Mouse (Mus musculus): ENCODE data around the gene Tas1r2. TPM values are rescaled to one million over a fixed set of nuclear protein-coding genes. Genes with fewer than 3 reads are reported as not detected.

Gene Tas1r2
- not detected for total RNA-seq (2021)
- long read RNA-seq, experiment 1, result 0 reads
- long read RNA-seq, experiment 2, result 0 reads

DNA sequence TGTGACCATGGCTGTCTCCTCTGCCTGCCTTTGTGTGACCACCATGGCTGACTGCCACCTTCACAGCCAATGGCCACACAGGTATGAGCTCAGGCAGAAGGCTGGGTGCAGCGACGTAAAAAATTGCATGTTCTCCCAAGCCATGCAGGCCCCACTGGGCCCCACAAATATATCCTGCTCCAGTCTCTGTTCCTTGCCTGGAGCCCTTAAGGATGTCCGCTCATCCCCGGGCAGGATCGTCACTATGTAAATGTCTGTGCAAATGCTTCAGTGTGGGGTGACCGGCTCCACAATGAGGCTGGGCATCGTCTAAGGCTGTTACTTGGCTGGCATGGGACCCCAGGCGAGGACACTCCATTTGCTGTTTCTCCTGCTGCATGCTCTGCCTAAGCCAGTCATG lies at the start of gene Tas1r2:
Gene Tas1r2 (plus strand): TSS at position 301 of the 400 bp plus-strand sequence.
- no peak for DNase-seq (ENCODE audit: low spot score in 2 of 2)

DNA sequence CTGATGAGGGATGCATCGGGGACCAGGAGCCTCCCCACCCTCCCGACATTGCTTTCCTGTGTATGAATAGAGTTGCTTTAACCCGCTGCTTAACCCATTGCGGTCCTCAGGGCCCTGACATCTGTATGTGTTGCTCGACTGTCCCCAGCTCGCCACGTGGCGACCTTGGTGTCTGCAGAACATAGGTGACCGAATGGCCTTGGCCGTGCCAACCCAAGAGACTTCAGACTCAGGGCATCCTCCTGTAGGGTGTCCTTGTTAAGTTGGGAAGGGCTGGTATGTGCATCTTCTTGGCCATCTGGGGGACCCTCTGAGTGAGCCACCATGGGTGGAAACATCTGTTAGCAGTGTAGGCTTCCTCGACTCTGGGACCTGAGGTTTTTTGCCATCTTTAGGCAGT lies 48.1 kb upstream of the Tas1r2 start:
- DNase-seq (ENCODE audit: low spot score in 2 of 2), result no peak

DNA sequence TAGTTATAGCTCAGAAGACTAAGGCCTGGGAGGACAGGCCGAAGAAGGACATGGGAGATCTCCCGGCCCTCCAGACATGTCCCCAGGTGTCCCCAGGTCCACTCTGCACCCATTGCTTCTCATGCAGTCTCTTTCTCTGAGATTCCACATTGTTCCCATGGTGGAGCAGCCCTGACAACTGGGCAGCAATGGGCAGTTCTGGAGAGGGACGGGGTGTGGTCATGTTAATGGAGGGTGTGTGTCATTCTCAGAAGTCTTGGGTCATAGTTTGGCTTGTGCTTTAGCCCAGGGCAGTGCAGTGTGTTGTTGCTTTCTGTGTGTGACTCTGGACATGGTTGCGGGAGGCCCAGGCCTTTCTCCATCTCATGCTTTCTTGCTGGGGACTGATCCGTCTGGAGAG lies 46.6 kb upstream of the Tas1r2 start:
- no peak for DNase-seq (ENCODE audit: low spot score in 2 of 2)

DNA sequence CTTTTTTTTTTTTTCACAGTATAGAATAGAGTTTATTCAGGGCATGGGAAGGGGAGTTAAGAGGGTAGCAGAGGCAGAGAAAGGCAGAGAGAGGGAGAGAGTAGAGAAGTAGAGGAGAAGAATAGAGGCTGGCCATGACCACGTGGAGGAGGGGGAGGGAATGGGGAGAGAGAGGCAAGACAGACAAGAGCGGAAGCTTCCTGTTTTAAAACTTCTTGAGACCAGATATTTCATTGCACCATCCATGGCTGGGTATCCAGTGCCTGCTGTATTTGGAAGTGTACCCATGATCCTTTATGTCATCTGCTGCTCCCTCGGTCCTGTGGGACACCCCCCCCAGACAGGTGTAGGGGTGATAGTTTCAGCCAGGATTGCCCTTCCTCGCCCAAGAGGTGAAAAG lies 44.4 kb upstream of the Tas1r2 start:
- no peak for DNase-seq (ENCODE audit: low spot score in 2 of 2)

DNA sequence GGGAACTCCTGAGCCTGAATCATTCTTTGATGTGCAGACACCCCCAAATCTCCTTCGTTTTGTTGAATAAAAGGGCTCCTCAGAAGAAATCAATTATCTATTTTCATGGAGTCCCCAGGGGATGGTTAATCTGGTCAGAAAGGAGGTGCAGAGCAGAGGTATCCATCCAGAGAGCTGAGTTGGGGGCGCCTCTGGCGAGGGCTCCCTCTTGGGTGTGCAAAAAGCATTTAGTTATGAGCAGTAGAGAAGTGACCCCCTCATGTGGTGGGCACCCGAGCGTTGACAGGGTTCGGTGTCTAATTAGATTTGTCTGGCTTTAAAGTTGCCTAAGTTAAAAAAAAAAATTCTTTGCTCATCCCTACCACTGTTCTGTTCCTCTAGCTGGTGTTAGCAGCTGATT lies 42.4 kb upstream of the Tas1r2 start:
- no peak for DNase-seq (ENCODE audit: low spot score in 2 of 2)

DNA sequence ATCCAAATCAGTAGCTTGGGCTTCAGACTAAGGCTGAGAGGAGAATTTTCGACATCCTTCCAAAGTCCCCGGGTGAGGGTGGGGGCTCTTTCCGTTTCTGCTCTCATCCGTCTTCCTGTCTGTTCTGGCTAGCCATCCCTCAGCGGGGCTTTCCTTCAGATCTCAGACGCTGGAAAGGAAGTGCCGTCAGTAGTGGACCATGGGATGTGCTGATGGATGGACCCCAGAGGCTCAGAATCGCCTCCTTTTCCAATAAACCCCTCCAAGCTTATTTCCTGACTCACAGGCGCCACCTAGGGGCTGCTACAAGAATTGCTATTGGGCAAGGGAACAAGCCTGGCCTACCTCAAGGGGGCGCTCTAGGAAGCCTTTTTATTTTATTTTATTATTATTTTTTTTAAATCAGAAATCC lies 41.8 kb upstream of the Tas1r2 start:
- peak; percentile 79 to 90 for DNase-seq (ENCODE audit: low spot score in 2 of 2)

DNA sequence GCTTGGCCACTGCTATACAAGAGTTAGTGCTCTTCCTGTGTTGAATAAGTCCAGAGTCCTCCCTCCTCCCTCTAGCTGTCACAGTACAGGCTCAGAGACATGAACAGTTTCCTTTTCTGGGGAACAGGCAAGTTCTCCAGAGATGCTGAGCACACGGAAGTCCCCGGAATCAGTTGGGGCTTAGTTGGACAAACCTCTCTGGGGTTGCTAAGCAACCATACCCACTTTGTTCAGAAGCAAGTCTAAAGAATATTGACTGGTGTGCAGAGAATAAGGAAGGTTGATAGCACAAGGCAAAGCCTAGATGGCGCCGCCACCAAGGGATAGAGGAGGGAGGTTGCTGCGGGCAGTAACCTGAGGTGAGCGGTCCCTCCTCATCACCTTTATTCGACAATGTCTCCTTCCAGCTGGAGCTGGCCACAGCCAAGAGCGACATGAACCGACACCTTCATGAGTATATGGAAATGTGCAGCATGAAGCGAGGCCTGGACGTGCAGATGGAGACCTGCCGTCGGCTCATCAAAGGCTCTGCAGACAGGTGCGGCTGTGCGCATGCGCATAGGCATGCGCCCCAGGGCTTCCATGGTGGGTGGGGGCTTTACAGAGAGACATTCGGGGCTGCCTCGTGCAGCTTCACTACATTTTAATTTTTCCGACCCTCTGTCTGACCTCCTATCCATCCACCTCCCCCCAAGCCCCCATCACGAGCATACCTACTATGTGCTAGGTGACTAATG lies 38.6 kb upstream of the Tas1r2 start:
- DNase-seq (ENCODE audit: low spot score in 2 of 2), result no peak

DNA sequence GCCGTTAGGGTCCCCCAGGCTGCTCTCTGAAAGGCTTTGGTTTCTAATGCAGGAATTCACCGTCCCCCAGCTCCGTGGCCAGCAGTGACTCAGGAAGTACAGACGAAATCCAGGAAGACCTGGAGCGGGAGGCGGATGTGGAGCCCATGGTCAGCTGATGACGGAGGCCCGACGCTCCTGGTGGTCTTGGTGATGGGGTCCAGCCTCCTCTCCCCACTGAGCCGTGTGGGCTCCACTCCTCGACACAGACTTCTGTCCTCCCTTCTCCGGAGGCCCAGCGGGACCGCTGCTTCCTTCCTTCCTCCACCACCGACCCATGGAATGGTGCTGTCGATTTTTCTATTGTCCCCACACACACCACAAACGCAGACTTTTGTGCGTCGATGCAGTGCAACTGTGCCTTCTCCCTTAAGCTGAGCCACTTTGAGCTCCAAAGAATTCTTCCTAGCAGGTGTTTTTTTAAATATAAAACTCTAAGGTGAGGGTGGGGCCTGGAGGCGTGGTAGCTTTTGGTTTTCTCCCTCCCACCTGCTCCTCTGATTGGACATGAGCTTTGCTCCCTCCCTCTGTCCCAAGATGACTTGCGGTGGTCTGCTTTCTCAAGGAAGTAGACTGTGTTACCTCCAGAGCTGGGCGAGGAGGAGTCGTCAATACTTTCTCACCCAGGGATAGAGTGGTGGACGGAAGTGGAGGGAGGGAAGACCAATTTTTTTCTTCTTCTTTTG lies 36.9 kb upstream of the Tas1r2 start:
- DNase-seq (ENCODE audit: low spot score in 2 of 2), result no peak

DNA sequence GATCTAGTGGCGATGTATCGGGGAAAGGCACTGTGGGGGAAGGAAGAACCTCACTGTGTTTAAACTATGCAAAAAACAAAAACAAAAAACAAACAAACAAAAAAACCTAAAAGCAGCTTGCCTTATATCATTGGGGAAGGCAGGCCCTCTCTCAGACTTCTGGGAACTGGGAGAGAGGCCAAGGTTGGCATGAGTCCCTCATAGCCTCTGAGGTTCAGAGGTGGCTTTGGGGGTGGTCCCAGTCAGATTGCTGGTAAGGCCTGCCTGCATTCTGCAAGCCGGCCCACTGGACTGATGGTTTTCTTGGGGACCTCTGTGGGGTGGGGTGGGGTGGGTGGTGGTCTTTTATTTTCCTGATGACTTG lies 36.4 kb upstream of the Tas1r2 start:
- DNase-seq (ENCODE audit: low spot score in 2 of 2), result no peak

DNA sequence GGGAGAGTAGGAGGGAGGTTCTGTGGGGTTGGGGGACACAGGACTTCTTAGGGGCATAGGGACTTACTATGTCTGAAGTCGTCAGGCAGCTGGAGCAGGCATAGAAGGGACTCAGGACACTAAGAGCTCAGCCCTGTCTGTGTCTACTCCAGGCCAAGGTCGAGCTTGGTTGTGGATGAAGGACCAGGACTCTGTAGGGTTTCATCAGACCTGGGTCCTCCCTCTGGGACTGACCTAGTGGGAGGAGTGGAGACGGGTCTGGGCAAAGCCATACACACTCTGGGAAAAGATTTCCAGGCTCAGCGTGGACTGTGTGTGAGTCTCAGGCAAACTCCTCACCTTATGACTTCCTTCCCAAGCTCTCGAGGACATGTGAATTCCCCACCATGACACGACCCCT lies 33.6 kb upstream of the Tas1r2 start:
- DNase-seq (ENCODE audit: low spot score in 2 of 2), result no peak

DNA sequence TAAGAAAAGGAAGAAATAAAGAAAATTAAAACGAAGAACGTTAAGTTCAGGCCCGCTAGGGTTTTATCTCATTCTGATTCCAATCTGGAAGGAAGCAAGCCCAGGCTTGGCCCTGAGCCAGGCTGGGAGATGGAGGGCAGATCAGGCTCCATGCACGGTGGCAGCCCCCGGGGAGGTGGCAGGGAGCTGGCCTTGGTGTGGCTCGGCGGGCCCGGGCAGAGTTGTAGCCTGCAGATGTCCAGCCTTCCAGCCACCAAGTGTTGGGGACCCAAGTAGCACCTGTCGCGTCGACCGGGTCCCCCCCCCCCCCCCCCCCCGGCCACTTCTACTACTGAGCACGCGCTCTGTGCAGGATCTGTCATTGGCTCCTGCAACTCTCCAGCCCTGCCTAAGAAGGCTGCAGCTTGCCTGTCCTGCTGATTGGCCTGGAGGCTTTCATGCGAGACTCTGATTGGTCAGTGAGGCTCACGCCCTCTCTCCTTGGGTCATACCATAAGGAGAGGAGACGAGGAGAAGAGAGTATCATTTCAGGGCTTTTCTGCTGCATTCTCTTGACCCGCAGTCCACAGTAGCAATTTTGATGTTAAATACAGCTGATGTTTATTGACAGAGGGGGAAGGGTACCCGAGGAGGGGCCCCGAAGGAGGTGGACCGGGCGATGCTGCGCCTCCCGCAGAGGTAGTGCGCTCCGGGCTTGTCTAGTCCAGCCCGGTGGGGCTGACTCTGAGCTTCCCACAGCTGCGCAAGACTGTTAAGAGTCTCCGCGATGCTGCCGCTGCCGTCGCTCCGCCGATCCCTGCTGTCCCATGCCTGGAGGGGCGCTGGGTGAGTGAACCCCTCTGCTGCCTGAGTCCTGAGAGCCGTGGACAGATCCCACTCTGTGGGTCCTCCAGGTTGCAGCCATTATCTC lies 30.7 kb upstream of the Tas1r2 start, which contains the start of gene Aldh4a1:
Gene Aldh4a1 (plus strand): TSS at position 494 of the 910 bp plus-strand sequence.
- DNase-seq (ENCODE audit: low spot score in 2 of 2), result peak; percentile 80 to 81

DNA sequence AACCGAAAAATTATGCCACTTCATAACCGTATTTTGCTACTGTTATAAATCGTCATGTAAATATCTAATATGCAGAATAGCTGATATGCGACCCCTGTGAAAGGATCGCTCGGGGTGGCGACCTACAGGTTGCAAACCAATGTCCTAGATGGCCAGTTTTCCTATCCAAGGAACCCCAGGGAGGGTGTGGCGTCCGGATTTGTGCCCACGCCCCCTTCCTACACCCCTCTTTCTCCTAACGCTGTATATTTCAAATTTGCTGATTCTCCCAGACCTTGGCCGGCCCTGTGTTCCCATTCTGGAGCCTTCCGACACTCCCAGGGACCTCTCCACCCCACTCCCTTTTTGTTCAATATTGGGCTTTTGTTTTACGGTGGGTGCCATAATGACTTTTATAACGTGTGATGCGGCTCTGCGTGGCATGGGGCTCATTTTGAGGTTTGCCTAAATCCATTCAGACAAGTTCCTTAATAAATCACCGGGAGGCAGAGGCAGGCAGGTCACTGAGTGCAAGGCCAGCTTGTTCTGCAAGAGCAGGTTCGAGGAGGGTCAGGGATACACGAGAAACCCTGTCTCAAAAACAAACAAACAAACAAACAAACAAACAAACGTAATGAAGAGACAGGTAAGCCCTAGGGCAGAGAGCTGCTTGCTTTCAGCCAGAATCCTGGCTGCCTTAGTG lies 29.8 kb upstream of the Tas1r2 start:
- DNase-seq (ENCODE audit: low spot score in 2 of 2), result no peak

DNA sequence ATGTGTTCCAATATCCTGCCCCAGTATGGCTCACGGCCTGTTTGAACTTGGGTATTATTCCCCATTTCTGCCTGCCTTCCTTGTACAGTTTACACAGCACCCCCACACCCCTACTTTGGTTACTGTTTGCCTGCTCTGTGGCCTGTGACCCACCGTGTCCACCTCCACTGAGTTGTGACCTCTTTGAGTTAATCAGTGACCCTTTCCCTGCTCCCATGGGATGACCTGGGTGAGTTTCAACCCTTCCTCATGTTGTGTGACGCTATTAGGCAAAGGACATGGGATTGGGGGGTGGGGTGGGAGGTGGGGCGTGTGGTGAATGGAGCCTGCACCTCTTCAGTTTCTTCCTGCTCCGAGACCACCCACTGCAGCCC lies 29.2 kb upstream of the Tas1r2 start:
- DNase-seq (ENCODE audit: low spot score in 2 of 2), result no peak

DNA sequence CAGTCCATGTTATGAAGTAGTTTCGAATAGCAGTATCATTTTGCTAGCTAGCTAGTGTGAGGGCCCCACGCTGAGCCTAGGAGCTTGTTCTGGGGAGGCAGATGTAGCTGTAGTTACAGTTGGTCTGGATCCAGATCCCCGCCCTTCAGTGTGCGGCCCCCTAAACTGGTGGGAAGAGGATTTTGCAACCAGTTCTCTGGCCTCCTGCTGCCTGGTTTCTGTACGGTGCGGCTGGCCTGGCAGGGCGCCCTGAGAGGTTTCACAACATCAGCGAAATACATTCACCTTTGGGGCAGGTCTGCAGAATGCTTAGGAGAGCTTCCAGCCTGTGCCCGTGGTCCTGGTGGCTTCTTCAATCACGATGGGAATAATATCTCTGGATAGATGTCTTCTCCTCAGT lies 28.6 kb upstream of the Tas1r2 start:
- no peak for DNase-seq (ENCODE audit: low spot score in 2 of 2)

DNA sequence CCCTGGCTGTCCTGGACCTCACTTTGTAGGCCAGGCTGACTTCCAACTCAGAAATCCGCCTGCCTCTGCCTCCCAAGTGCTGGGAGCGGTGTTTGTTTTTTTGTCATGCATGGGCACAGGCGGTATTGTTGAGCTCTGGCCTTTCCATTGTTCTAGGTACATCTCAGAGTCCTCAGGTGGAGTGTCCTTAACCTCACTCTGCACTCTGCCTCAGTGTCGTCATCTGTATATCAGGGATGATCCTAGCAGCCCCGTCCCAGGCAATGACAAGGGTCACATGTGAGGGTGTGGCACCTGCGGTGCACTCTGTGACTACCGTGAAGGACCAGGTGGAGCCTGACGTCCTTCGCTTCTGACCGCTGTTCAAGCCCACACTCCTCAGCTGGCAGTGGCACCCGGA lies 26.0 kb upstream of the Tas1r2 start:
- DNase-seq (ENCODE audit: low spot score in 2 of 2), result no peak

DNA sequence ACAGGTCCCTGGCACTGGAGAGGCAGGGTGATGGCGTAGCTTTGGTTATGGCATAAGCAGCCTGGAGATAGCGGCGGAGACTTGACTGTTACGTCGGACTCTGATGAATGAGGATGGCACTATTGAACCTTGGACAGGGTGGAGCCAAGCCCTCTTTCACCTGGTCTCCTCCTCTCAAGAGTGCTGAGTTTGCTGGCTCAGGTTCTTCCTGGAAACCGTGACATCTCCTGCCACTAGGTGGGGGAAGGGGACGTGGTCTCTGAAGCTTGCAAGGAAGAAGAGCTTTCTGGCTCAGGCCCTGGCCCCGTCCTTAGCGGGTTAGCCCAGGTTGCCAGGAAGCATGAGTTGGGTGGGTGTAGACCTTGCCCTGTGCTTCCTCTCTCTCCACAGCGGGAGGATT lies 23.2 kb upstream of the Tas1r2 start:
- no peak for DNase-seq (ENCODE audit: low spot score in 2 of 2)

DNA sequence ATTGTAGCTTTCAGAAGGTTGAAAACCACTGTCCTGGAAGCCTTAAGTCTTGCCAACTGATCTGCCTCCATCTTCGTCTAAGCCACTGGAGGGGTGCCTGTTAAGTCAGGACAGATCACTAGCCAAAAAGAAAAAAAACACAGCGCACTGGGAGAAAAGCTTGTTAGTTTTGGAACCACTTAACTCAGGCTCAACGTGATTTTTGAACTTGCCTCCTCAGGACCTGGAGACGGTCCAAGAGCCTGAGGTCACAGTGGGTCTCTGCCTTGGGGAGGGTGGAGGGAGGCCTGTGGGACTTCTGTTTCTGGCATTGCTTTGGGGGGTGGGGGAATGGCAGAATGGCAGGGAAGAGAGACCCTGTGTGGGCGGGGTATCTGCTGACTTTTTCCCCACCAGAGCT lies 22.2 kb upstream of the Tas1r2 start:
- DNase-seq (ENCODE audit: low spot score in 2 of 2), result no peak

DNA sequence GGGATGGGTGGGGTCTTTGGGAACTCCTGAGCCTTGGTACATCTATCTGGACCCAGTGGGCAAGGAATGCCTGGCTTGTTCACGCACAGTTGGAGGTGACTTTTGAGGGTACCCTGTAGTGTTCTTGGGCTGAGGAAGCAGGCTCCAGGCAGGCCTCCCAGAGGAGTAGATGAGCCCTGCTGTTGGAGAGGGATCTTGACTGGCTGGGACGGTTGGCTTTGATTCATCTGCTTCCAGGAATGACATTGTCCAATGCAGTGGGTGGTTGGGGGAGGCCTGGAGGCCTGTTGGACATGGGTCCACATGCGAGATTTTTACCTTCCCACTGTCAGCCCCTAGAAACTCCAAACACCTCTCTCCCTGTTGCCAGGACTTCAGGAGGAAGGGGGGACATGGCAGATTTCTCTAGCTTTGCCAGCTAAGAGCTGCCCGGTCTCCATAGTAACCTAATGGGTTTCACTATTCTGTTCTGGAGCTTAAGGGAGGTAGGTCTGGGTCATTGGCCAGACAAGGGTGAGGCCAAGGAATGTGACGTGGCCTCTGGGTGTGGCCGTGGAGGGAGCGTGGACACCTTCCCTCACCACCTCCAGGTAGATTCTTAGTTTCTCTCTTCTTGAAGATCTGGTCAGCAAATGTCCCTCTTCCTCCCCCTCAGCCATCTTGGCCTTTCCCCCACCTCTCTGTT lies 21.6 kb upstream of the Tas1r2 start:
- no peak for DNase-seq (ENCODE audit: low spot score in 2 of 2)

DNA sequence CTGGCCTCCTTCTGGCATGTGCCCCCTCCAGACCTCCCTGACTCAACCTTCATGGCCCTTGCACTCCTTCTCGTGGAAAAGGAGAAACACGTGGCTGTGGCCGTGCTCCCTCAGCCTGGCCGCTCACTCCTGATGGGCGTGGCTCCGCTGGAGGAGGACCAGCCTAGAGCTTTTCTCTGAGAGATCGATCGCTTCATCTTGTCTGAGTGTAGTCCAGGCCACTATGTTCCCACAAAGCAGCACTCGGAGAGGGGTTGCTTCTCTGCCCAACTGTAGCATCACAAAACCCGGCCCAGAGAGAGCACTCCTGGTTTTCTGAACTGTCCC lies 21.1 kb upstream of the Tas1r2 start:
- DNase-seq (ENCODE audit: low spot score in 2 of 2), result no peak

DNA sequence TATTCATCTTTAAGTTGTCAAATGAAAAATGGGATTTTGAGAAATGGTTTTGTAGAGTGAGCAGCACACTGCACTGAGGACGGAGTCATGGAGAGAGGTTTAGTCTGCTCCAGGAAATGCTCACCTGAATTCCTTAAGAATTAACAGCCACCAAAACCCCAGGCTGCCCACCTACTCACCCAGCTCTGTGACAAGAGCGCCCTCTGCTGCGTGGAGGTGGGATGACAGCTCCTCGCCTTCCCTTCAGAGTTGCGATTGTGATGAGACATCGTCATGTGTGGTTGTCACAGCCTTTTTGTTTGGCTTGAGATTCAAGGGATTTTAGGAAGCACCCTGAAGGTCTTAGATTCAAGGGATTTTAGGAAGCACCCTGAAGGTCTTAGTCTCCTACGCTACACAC lies 17.0 kb upstream of the Tas1r2 start:
- peak; percentile 71 to 84 for DNase-seq (ENCODE audit: low spot score in 2 of 2)

DNA sequence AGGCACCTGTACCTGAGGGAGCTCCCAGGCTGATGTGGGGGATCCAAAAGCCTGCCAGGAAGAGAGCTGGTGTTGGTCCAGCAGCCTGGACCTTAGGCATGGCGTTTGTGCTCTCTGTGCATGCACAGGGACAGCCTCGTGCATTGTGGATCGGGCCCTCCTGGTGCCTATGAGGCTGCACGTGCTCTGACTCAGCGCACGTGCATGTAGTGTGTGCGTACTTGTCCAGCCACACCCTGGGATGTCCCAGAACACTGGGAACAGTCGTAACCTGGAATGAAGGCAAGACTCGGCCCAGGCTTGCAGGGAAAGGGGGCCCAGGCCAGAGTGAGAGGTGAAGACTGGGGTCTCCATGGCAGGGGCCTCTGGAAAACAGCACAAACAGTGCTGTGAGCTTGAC lies 15.5 kb upstream of the Tas1r2 start:
- DNase-seq (ENCODE audit: low spot score in 2 of 2), result no peak
